Mouse (Mus musculus) central nervous system, embryonic 11.5 days (tissue): ENCODE data around the gene Zfp606. TPM values are rescaled to one million over a fixed set of nuclear protein-coding genes. Genes with fewer than 3 reads are reported as not detected.

Source experiments
- polyA plus RNA-seq: library from polyadenylated mRNA; depleted of rRNA; stranded (reverse); fragments of >200 nt; gene quantifications from 2 replicates; pipeline ENCODE4 v1.2.3, GENCODE M21; 2012; rRNA removed

Zfp606 gene
- 15.0 and 21.9 TPM in 2 replicates for polyA plus RNA-seq

GRCm38 (mm10) chr7:12478158-12479008 lies at the start of gene Zfp606:
Gene Zfp606, plus strand, starts transcription at chr7:12478293.

GRCm38 (mm10) chr7:12512217-12512616 lies 34.1 kb downstream of the Zfp606 start, which contains the start of gene 2900092C05Rik:
Gene 2900092C05Rik, plus strand, starts transcription at chr7:12512517.

Other genes starting within 250 kb of the Zfp606 start
- not detected in 2 replicates for gene Vmn1r81, start 210.0 kb upstream of the Zfp606 start, polyA plus RNA-seq
- gene Vmn1r82, start 177.9 kb upstream of the Zfp606 start, polyA plus RNA-seq: not detected in 2 replicates
- gene Vmn1r83, start 148.8 kb upstream of the Zfp606 start, polyA plus RNA-seq: not detected in 2 replicates
- not detected in 2 replicates for gene Vmn1r84, start 109.0 kb upstream of the Zfp606 start, polyA plus RNA-seq
- gene Zfp551, start 55.5 kb upstream of the Zfp606 start, polyA plus RNA-seq: 2.4 and 3.1 TPM in 2 replicates
- gene 2900092C05Rik, start 34.2 kb downstream of the Zfp606 start, polyA plus RNA-seq: not detected in 2 replicates
- gene Vmn2r53, start 130.5 kb downstream of the Zfp606 start, polyA plus RNA-seq: under 0.01 TPM in 2 replicates
- not detected in 2 replicates for gene Vmn2r54, start 162.0 kb downstream of the Zfp606 start, polyA plus RNA-seq
- not detected in 2 replicates for gene Vmn2r55, start 206.7 kb downstream of the Zfp606 start, polyA plus RNA-seq